Mouse (Mus musculus) neural tube, embryonic 15.5 days (tissue): ENCODE measurements around the gene Ap1s1. TPM values are rescaled to one million over a fixed set of nuclear protein-coding genes. Genes with fewer than 3 reads are reported as not detected.

Experiments
- ATAC-seq: fragments of 200-750 bp; cut with Nextera tagmentation; 2 replicates; pipeline ENCODE4 v1.8.0; 2017; ENCODE audit warnings: mild to moderate bottlenecking, moderate TSS enrichment, moderate library complexity; ENCODE audit not compliant: low FRiP score
- H3K27ac ChIP-seq: fragments of 300-500 bp; sonication (generic); replicated peaks from 2 replicates; pipeline ENCODE4 v1.5.1; 2015; ENCODE audit warnings: mild to moderate bottlenecking, inconsistent platforms
- H3K27me3 ChIP-seq: fragments of 300-500 bp; sonication (generic); replicated peaks from 2 replicates; pipeline ENCODE4 v1.6.1; 2015; ENCODE audit warnings: inconsistent platforms
- H3K36me3 ChIP-seq: fragments of 300-500 bp; sonication (generic); 2 replicates; pipeline ENCODE4 v1.6.1; 2015; ENCODE audit warnings: inconsistent platforms
- H3K4me1 ChIP-seq: fragments of 300-500 bp; sonication (generic); 2 replicates; pipeline ENCODE4 v1.6.1; 2015; ENCODE audit warnings: inconsistent platforms
- H3K4me2 ChIP-seq: fragments of 300-500 bp; sonication (generic); 2 replicates; pipeline ENCODE4 v1.6.1; 2015; ENCODE audit warnings: inconsistent platforms, mild to moderate bottlenecking, moderate library complexity
- H3K4me3 ChIP-seq: fragments of 300-500 bp; sonication (generic); replicated peaks from 2 replicates; pipeline ENCODE4 v1.5.1; 2015; ENCODE audit warnings: mild to moderate bottlenecking, inconsistent platforms
- H3K9ac ChIP-seq: fragments of 300-500 bp; sonication (generic); replicated peaks from 2 replicates; pipeline ENCODE4 v1.6.1; 2015; ENCODE audit warnings: mild to moderate bottlenecking, inconsistent platforms
- H3K9me3 ChIP-seq: fragments of 300-500 bp; sonication (generic); replicated peaks from 2 replicates; pipeline ENCODE4 v1.6.1; 2016; ENCODE audit warnings: inconsistent platforms
- WGBS: fragments of 180-500 bp; shearing (Covaris S2); methylation state at CpG from one replicate; pipeline ENCODE4 v1.1.7; 2015; ENCODE audit warnings: mixed read lengths; 5-methylcytosine and 5-hydroxymethylcytosine counted together
- polyA plus RNA-seq: library from polyadenylated mRNA; unstranded; fragments of >200 nt; fragmentation: Nextera tagmentation; extraction: Ambion mirVana; gene quantifications from 2 replicates; pipeline ENCODE4 v1.2.1, GENCODE M21; 2015

Ap1s1 gene
- polyA plus RNA-seq, 1 experiment from 2014 or later, result 222 TPM

DNA sequence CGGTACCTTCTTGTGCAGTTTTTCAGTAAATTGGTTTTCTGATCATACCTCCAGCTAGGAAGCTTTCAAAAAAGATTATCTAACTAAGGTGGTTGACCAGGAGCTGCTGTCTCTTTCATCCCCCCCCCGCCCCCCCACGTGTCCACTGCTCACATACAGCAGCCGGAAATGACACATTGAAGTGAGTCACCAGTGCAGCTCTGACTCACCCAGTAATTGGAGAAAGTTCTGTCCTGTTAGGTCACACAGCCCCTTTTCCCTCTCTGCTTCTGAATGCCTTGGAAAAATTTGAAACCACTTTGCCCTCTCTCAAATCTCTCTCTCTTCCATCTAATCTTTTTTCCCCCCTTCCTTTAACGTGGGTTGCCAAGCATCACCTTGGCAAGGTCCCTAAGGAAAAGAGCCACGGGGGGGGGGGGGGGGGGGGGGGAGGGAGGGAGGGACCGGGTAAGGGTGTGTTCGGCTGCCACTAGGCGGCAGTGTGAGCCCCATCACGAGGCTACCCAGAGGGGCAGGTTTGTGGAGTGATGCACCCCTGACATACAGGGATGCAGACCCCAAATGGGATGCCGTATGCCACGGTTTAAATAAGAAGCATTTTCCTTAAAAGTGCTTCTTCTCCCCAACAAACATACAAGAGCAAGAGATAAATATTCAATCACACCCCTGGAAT is 16.0 kb upstream of the Ap1s1 start:
- H3K27ac ChIP-seq, result no peak overlapping the region
- no peak overlapping the region for H3K9ac ChIP-seq
- H3K4me2 ChIP-seq, result no peak overlapping the region
- no peaks in the 10 kb centered on the region for H3K4me1 ChIP-seq
- 29% methylated on average over 11 of the region's 12 CpGs for WGBS
- ATAC-seq, result no peak
- no peak overlapping the region for H3K4me3 ChIP-seq
- H3K27me3 ChIP-seq, result no peaks in the 10 kb centered on the region
- H3K36me3 ChIP-seq, result no peaks in the 10 kb centered on the region
- H3K9me3 ChIP-seq, result no peaks in the 10 kb centered on the region

GRCm38 (mm10) chr5:137054873-137055272 is 8.9 kb upstream of the Ap1s1 start:
- no peak for ATAC-seq
- WGBS, result 89% methylated on average over 5 of the region's 5 CpGs
- H3K27me3 ChIP-seq, result no peaks in the 10 kb centered on the region

DNA sequence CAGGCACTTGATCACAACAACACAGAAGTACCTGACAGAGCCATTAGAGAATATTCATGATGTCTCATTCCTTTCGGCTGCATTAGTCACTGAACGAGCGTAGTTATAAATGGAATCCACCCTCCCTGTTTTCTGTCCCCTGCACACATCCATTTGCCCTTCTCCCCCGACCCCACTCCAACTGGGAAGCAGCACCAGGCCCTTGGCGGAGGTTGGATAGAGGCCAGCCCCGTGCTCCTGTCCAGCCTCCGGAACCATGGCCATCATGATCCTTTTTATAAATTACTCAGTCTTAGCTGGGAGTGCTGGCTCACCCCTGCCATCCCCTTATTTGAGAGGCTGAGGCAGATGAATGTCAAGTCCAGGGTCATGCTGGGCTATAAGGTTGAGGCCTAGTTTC is 8.4 kb upstream of the Ap1s1 start:
- no peaks in the 10 kb centered on the region for H3K9me3 ChIP-seq
- H3K4me3 ChIP-seq, result no peak overlapping the region
- H3K9ac ChIP-seq, result no peak overlapping the region
- no peaks in the 10 kb centered on the region for H3K36me3 ChIP-seq
- H3K27ac ChIP-seq, result no peak overlapping the region
- H3K4me2 ChIP-seq, result no peak overlapping the region
- H3K4me1 ChIP-seq, result peaks cover 7% of the 10 kb centered on the region; the same call in 1 of the 2 replicates
- H3K27me3 ChIP-seq, result no peaks in the 10 kb centered on the region
- WGBS, result 84% methylated on average over 7 of the region's 7 CpGs
- no peak for ATAC-seq

More at GRCm38 (mm10) chr5:137054873-137055272, 8.9 kb upstream of the Ap1s1 start:
- H3K4me2 ChIP-seq, result no peak overlapping the region
- no peak overlapping the region for H3K9ac ChIP-seq
- no peak overlapping the region for H3K4me3 ChIP-seq
- H3K9me3 ChIP-seq, result no peaks in the 10 kb centered on the region
- H3K4me1 ChIP-seq, result peaks cover 7% of the 10 kb centered on the region; the same call in 1 of the 2 replicates
- H3K27ac ChIP-seq, result no peak overlapping the region
- H3K36me3 ChIP-seq, result no peaks in the 10 kb centered on the region

DNA sequence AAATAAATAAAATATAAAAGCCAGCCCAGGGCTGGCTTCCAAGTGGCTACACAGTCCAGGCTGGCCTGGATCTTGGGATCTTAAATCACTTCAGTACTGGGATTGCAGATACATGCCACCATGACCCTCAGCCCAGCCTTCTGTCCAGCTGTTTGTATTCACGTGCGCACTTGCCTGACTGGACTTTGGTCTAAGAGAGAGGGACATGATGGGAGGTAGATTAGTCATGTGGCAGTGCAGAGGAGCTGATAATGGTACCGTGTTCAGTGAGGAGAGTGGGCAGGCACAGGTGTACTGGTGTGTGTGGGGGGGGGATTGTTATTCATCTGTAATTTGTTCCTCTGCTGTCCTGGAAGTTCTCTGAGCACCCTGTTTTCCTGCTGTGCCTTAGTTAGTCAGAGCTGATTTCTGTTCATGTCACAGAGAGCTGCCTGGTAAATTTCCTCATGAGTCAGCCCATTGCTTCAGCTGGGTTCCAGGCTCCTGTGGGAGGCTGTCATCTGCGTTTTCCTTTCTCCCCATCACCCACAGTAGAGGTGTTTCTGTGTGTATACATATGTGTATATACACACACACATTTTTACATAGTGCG is 6.1 kb upstream of the Ap1s1 start:
- H3K27me3 ChIP-seq, result no peaks in the 10 kb centered on the region
- 81% methylated on average over 5 of the region's 5 CpGs for WGBS
- no peak overlapping the region for H3K9ac ChIP-seq
- no peaks in the 10 kb centered on the region for H3K9me3 ChIP-seq
- no peaks in the 10 kb centered on the region for H3K36me3 ChIP-seq
- no peak for ATAC-seq
- H3K4me2 ChIP-seq, result no peak overlapping the region
- no peak overlapping the region for H3K4me3 ChIP-seq
- peaks cover 7% of the 10 kb centered on the region; the same call in 1 of the 2 replicates for H3K4me1 ChIP-seq
- H3K27ac ChIP-seq, result no peak overlapping the region

- H3K36me3 ChIP-seq, result no peaks in the 10 kb centered on the region
- peaks cover 13% of the 10 kb centered on the region for H3K4me1 ChIP-seq
- no peaks in the 10 kb centered on the region for H3K27me3 ChIP-seq
- no peaks in the 10 kb centered on the region for H3K9me3 ChIP-seq
- 18% methylated on average over 6 of the region's 6 CpGs for WGBS
- no peak overlapping the region for H3K27ac ChIP-seq
- no peak overlapping the region for H3K9ac ChIP-seq
- no peak overlapping the region for H3K4me3 ChIP-seq
- no peak for ATAC-seq
- H3K4me2 ChIP-seq, result no peak overlapping the region; the same call in 1 of the 2 replicates
These were observed 5.2 kb upstream of the Ap1s1 start for GRCm38 (mm10) chr5:137051125-137051524.

DNA sequence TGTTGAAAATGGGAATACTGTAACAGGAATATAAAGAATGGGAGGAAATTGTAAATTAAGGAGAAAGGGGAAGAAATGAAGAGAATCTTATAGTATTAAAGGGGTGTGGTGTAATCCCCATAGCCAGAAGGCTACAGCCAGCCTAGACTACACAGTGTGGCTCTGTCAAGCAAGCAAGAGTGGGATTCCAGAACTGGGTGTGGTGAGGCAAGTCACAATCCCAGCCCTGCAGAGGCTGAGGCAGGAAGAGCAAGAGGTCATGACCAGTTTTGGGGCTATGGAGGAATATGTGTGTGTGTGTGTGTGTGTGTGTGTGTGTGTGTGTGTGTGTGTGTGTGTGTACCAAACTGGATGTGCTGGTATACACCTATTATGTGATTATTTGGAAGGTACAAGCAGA is 1.1 kb upstream of the Ap1s1 start:
- H3K9me3 ChIP-seq, result no peaks in the 10 kb centered on the region
- no peak overlapping the region for H3K4me3 ChIP-seq
- no peak overlapping the region for H3K27ac ChIP-seq

GRCm38 (mm10) chr5:137046324-137046718 is 386 bp upstream of the Ap1s1 start:
- H3K9ac ChIP-seq, result no peak overlapping the region

More for the DNA sequence above, 1.1 kb upstream of the Ap1s1 start:
- no peak for ATAC-seq
- peaks cover 23% of the 10 kb centered on the region for H3K4me1 ChIP-seq
- H3K36me3 ChIP-seq, result peaks cover 7% of the 10 kb centered on the region
- no peak overlapping the region for H3K9ac ChIP-seq
- no peaks in the 10 kb centered on the region for H3K27me3 ChIP-seq
- H3K4me2 ChIP-seq, result no peak overlapping the region

DNA sequence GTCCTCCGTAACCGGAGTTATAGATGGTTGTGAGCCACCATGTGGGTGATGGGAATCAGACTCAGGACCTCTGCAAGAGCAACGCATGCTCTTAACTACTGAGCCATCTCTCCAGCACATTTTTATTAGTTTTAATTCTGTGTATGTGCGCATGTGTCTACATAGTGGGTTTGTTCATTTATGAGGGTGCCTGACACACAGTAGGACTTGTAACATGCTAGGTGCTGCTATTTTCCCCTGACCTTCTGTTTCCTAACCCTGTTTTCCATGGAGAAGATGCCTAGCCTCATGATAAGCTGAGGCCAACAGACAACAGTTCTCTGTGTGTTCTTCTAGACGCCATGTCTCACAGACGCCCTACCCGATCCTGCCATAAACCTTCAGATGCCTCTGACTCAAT is 1.9 kb downstream of the Ap1s1 start:
- Histone ChIP-seq H3K4me3 (no peak overlapping the region), H3K4me1 (peaks cover 16% of the 10 kb centered on the region), H3K4me2 (no peak overlapping the region), H3K9me3 (no peaks in the 10 kb centered on the region), H3K27me3 (no peaks in the 10 kb centered on the region), H3K36me3 (peaks cover 33% of the 10 kb centered on the region), H3K9ac (no peak overlapping the region), H3K27ac (no peak overlapping the region)
- 96% methylated on average over 7 of the region's 7 CpGs for WGBS
- ATAC-seq, result no peak

More at GRCm38 (mm10) chr5:137046324-137046718, 386 bp upstream of the Ap1s1 start:
- peak overlapping the region; percentile 93 for H3K4me2 ChIP-seq
- 22% methylated on average over 5 of the region's 5 CpGs for WGBS
- peak overlapping the region; percentile 67 for H3K4me3 ChIP-seq
- H3K9me3 ChIP-seq, result no peaks in the 10 kb centered on the region
- peaks cover 14% of the 10 kb centered on the region for H3K36me3 ChIP-seq
- H3K4me1 ChIP-seq, result peaks cover 23% of the 10 kb centered on the region
- no peak; the same call in 1 of the 2 replicates for ATAC-seq
- H3K27ac ChIP-seq, result peak overlapping the region; percentile 76
- H3K27me3 ChIP-seq, result no peaks in the 10 kb centered on the region

DNA sequence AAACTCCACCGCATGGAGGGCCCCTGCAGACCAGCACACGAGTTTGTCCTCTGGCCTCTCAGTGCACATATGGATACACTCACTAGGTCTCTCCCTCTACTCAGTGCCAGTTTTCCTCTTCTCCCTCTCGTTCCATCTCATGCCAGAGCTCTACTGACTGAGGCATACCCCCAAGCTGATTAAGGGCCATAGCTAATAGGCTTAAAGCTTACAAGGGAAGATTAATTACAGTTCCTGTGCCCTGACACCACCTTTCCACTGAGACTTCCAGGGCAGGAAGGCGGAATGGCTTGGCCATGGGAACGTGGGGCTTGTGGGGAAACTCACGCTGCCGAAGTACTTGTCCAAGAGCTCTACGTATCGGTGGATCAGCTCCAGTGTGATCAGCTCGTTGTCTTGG is 4.5 kb downstream of the Ap1s1 start:
- 90% methylated on average over 10 of the region's 10 CpGs for WGBS
- H3K36me3 ChIP-seq, result peaks cover 57% of the 10 kb centered on the region
- no peaks in the 10 kb centered on the region for H3K27me3 ChIP-seq
- ATAC-seq, result no peak
- H3K27ac ChIP-seq, result no peak overlapping the region
- peaks cover 13% of the 10 kb centered on the region for H3K4me1 ChIP-seq
- no peak overlapping the region for H3K4me2 ChIP-seq
- H3K9me3 ChIP-seq, result no peaks in the 10 kb centered on the region
- H3K9ac ChIP-seq, result no peak overlapping the region
- H3K4me3 ChIP-seq, result no peak overlapping the region

DNA sequence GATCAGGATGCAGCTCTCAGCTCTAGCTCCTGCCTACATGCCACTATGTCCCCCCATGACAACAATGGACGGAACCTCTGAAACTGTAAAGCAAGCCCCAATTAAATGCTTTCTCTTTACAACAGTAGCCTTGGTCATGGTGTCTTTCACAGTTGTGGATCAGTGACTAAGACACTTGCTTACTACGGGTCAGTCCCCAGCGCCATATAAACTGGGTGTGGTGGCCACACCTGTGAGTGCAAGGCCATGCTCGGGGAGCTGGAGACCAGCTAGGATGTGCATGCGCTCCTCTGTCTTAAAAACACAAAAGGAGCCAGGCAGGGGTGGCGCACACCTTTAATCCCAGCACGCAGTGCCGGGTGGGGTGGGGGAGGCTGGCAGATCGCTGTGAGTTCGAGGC is 6.5 kb downstream of the Ap1s1 start:
- no peaks in the 10 kb centered on the region for H3K27me3 ChIP-seq
- no peaks in the 10 kb centered on the region for H3K4me1 ChIP-seq
- WGBS, result 93% methylated on average over 10 of the region's 10 CpGs
- ATAC-seq, result no peak
- H3K36me3 ChIP-seq, result peaks cover 66% of the 10 kb centered on the region
- H3K4me3 ChIP-seq, result no peak overlapping the region
- H3K9me3 ChIP-seq, result no peaks in the 10 kb centered on the region
- H3K27ac ChIP-seq, result no peak overlapping the region
- no peak overlapping the region for H3K9ac ChIP-seq
- no peak overlapping the region for H3K4me2 ChIP-seq

- 91% methylated on average over 13 of the region's 13 CpGs for WGBS
- Histone ChIP-seq H3K27me3 (peaks cover 6% of the 10 kb centered on the region), H3K9me3 (no peaks in the 10 kb centered on the region), H3K4me2 (no peak overlapping the region), H3K36me3 (peaks cover 51% of the 10 kb centered on the region), H3K27ac (no peak overlapping the region), H3K4me3 (no peak overlapping the region), H3K9ac (no peak overlapping the region), H3K4me1 (peaks cover 22% of the 10 kb centered on the region)
- no peak for ATAC-seq
These were observed 9.7 kb downstream of the Ap1s1 start for GRCm38 (mm10) chr5:137036211-137036610.

DNA sequence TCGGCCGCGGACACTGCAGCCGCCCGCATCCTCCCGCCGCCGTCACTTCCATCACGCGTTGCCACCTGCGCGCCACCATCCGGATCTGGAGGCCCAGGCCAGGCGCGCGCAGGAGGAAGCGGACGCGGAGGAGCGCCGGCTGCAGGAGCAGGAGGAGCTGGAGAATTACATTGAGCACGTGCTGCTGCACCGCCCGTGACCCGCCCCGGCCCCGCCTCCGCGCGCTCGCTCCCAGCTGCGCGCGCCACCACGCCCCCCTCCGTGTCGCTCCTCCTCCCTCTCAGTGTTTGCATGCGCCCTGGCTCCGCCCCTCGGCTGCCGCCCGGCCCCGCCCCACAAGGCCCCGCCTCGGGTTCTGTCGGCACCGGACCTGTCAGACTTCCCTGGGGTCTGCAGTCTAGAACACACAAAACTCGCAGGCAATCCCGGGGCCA is 13.3 kb downstream of the Ap1s1 start:
- Histone ChIP-seq H3K27ac (0 out of 2 replicates have a peak overlapping the region, but pooled peaks have one; percentile 41), H3K4me2 (peak overlapping the region; percentile 100), H3K9ac (peak overlapping the region; percentile 62), H3K36me3 (peaks cover 22% of the 10 kb centered on the region), H3K4me3 (peak overlapping the region; percentile 58), H3K27me3 (peaks cover 38% of the 10 kb centered on the region), H3K9me3 (no peaks in the 10 kb centered on the region), H3K4me1 (peaks cover 48% of the 10 kb centered on the region)
- 2% methylated on average over 40 of the region's 49 CpGs for WGBS
- ATAC-seq, result peak; percentile 57
